Mouse (Mus musculus): ENCODE data around the gene Txnip. TPM values are rescaled to one million over a fixed set of nuclear protein-coding genes. Genes with fewer than 3 reads are reported as not detected.
A peak's percentile ranks its signal among the peaks of the same experiment; 100 is the strongest.

Gene Txnip
- total RNA-seq, 1 experiment: 128 TPM

- DNase-seq (ENCODE audit: low read depth, low spot score): no peak
- Histone ChIP-seq H3K4me1 (ENCODE audit: control insufficient read depth in 2 of 2, insufficient read depth in 2 of 2, low read length in 2 of 2, poor library complexity in 1 of 2) (peaks cover 2 to 13% of the 10 kb centered on the region in 2 experiments), H3K9ac (ENCODE audit: insufficient read depth, low read depth, low read length, poor library complexity, severe bottlenecking) (no peak overlapping the region), H3K27ac (ENCODE audit: insufficient read depth, low read depth, low read length, poor library complexity, severe bottlenecking) (no peak overlapping the region), H3K36me3 (ENCODE audit: control insufficient read depth, insufficient read depth, low read length, poor library complexity, severe bottlenecking) (no peaks in the 10 kb centered on the region), H3K9me3 (ENCODE audit: control insufficient read depth, insufficient read depth, low read depth, low read length) (no peaks in the 10 kb centered on the region), H3K4me3 (ENCODE audit: insufficient read depth in 1 of 2, low read depth in 1 of 2, low read length in 2 of 2, poor library complexity in 1 of 2, severe bottlenecking in 1 of 2) (no peak overlapping the region)
- in situ Hi-C loops (cut with MboI; ENCODE audit: low sequenced_read_pairs in 2 of 2, unreplicated experiment in 2 of 2): no loop called here
- no peak for TF ChIP-seq MAFK (IDR thresholded peaks at IDR 0.05; ENCODE audit: insufficient read depth, low read depth, low read length)
- no peak for TF ChIP-seq HCFC1 (IDR thresholded peaks at IDR 0.05; ENCODE audit: borderline replicate concordance, insufficient read depth, low read length)
- TF ChIP-seq ZC3H11A (IDR thresholded peaks at IDR 0.05; ENCODE audit: borderline replicate concordance, low read depth, low read length): 0 out of 2 replicates have a peak, but pooled peaks have one; percentile 49
- no peak for TF ChIP-seq ZNF384 (IDR thresholded peaks at IDR 0.05; ENCODE audit: low read depth, low read length)
- no peak for TF ChIP-seq CHD2 (IDR thresholded peaks at IDR 0.05; ENCODE audit: low read depth, low read length)
Observed at GRCm38 (mm10) chr3:96551203-96551602, 6.6 kb upstream of the Txnip start.

- H3K27ac ChIP-seq (ENCODE audit: insufficient read depth, low read depth, low read length, poor library complexity, severe bottlenecking): no peak overlapping the region
- no peaks in the 10 kb centered on the region for H3K36me3 ChIP-seq (ENCODE audit: control insufficient read depth, insufficient read depth, low read length, poor library complexity, severe bottlenecking)
- H3K9me3 ChIP-seq (ENCODE audit: control insufficient read depth, insufficient read depth, low read depth, low read length): no peaks in the 10 kb centered on the region
- no peak overlapping the region for H3K4me3 ChIP-seq (ENCODE audit: insufficient read depth in 1 of 2, low read depth in 1 of 2, low read length in 2 of 2, poor library complexity in 1 of 2, severe bottlenecking in 1 of 2)
- peaks cover 2 to 13% of the 10 kb centered on the region in 2 experiments for H3K4me1 ChIP-seq (ENCODE audit: control insufficient read depth in 2 of 2, insufficient read depth in 2 of 2, low read length in 2 of 2, poor library complexity in 1 of 2)
- TF ChIP-seq CHD2 (IDR thresholded peaks at IDR 0.05; ENCODE audit: low read depth, low read length): no peak
- no peak for TF ChIP-seq MAFK (IDR thresholded peaks at IDR 0.05; ENCODE audit: insufficient read depth, low read depth, low read length)
- no peak for TF ChIP-seq HCFC1 (IDR thresholded peaks at IDR 0.05; ENCODE audit: borderline replicate concordance, insufficient read depth, low read length)
- TF ChIP-seq ZNF384 (IDR thresholded peaks at IDR 0.05; ENCODE audit: low read depth, low read length): no peak
- in situ Hi-C loops (cut with MboI; ENCODE audit: low sequenced_read_pairs in 2 of 2, unreplicated experiment in 2 of 2): no loop called here
- H3K9ac ChIP-seq (ENCODE audit: insufficient read depth, low read depth, low read length, poor library complexity, severe bottlenecking): no peak overlapping the region
- DNase-seq (ENCODE audit: low read depth, low spot score): no peak
Observed at GRCm38 (mm10) chr3:96551890-96552289, 5.9 kb upstream of the Txnip start.

- H3K36me3 ChIP-seq (ENCODE audit: control insufficient read depth, insufficient read depth, low read length, poor library complexity, severe bottlenecking): no peaks in the 10 kb centered on the region
- no peak overlapping the region for H3K27ac ChIP-seq (ENCODE audit: insufficient read depth, low read depth, low read length, poor library complexity, severe bottlenecking)
- peaks cover 2 to 13% of the 10 kb centered on the region in 2 experiments for H3K4me1 ChIP-seq (ENCODE audit: control insufficient read depth in 2 of 2, insufficient read depth in 2 of 2, low read length in 2 of 2, poor library complexity in 1 of 2)
- TF ChIP-seq MAFK (IDR thresholded peaks at IDR 0.05; ENCODE audit: insufficient read depth, low read depth, low read length) (no peak), CHD2 (IDR thresholded peaks at IDR 0.05; ENCODE audit: low read depth, low read length) (no peak), ZC3H11A (IDR thresholded peaks at IDR 0.05; ENCODE audit: borderline replicate concordance, low read depth, low read length) (no peak), ZNF384 (IDR thresholded peaks at IDR 0.05; ENCODE audit: low read depth, low read length) (no peak), HCFC1 (IDR thresholded peaks at IDR 0.05; ENCODE audit: borderline replicate concordance, insufficient read depth, low read length) (no peak)
- no peak overlapping the region for H3K9ac ChIP-seq (ENCODE audit: insufficient read depth, low read depth, low read length, poor library complexity, severe bottlenecking)
- H3K4me3 ChIP-seq (ENCODE audit: insufficient read depth in 1 of 2, low read depth in 1 of 2, low read length in 2 of 2, poor library complexity in 1 of 2, severe bottlenecking in 1 of 2): no peak overlapping the region
- DNase-seq (ENCODE audit: low read depth, low spot score): no peak
- H3K9me3 ChIP-seq (ENCODE audit: control insufficient read depth, insufficient read depth, low read depth, low read length): no peaks in the 10 kb centered on the region
- in situ Hi-C loops (cut with MboI; ENCODE audit: low sequenced_read_pairs in 2 of 2, unreplicated experiment in 2 of 2): no loop called here
Observed at GRCm38 (mm10) chr3:96553601-96554000, 4.2 kb upstream of the Txnip start.

GRCm38 (mm10) chr3:96554251-96554650 is 3.5 kb upstream of the Txnip start:
- in situ Hi-C loops (cut with MboI; ENCODE audit: low sequenced_read_pairs in 2 of 2, unreplicated experiment in 2 of 2): no loop called here
- TF ChIP-seq CHD2 (IDR thresholded peaks at IDR 0.05; ENCODE audit: low read depth, low read length) (no peak), MAFK (IDR thresholded peaks at IDR 0.05; ENCODE audit: insufficient read depth, low read depth, low read length) (no peak), ZNF384 (IDR thresholded peaks at IDR 0.05; ENCODE audit: low read depth, low read length) (no peak), ZC3H11A (IDR thresholded peaks at IDR 0.05; ENCODE audit: borderline replicate concordance, low read depth, low read length) (no peak), HCFC1 (IDR thresholded peaks at IDR 0.05; ENCODE audit: borderline replicate concordance, insufficient read depth, low read length) (no peak)

More at GRCm38 (mm10) chr3:96554251-96554650, 3.5 kb upstream of the Txnip start:
- no peaks in the 10 kb centered on the region for H3K9me3 ChIP-seq (ENCODE audit: control insufficient read depth, insufficient read depth, low read depth, low read length)
- H3K9ac ChIP-seq (ENCODE audit: insufficient read depth, low read depth, low read length, poor library complexity, severe bottlenecking): no peak overlapping the region
- peaks cover 4% of the 10 kb centered on the region for H3K36me3 ChIP-seq (ENCODE audit: control insufficient read depth, insufficient read depth, low read length, poor library complexity, severe bottlenecking)
- H3K4me1 ChIP-seq (ENCODE audit: control insufficient read depth in 2 of 2, insufficient read depth in 2 of 2, low read length in 2 of 2, poor library complexity in 1 of 2): peaks cover 2 to 13% of the 10 kb centered on the region in 2 experiments
- no peak overlapping the region for H3K27ac ChIP-seq (ENCODE audit: insufficient read depth, low read depth, low read length, poor library complexity, severe bottlenecking)
- H3K4me3 ChIP-seq (ENCODE audit: insufficient read depth in 1 of 2, low read depth in 1 of 2, low read length in 2 of 2, poor library complexity in 1 of 2, severe bottlenecking in 1 of 2): no peak overlapping the region
- DNase-seq (ENCODE audit: low read depth, low spot score): no peak

All from ES-E14 (cell line).